Mouse (Mus musculus): ENCODE data around the gene Gm28036. TPM values are rescaled to one million over a fixed set of nuclear protein-coding genes. Genes with fewer than 3 reads are reported as not detected.

The Gm28036 gene
- total RNA-seq, 1 experiment from 2014 or later, result 34.1 TPM

Other genes with a start within 250 kb of the Gm28036 start
- 20.6 and 23.1 TPM in 2 replicates for gene Uqcc1, start 196.8 kb downstream of the Gm28036 start, total RNA-seq (2017)
- not detected in 2 replicates for gene Gm15557, start 186.4 kb downstream of the Gm28036 start, total RNA-seq (2017)
- not detected in 2 replicates for gene Gdf5, start 181.7 kb downstream of the Gm28036 start, total RNA-seq (2017)
- 66.2 and 69.1 TPM in 2 replicates for gene Cep250, start 170.6 kb downstream of the Gm28036 start, total RNA-seq (2017)
- gene 6430550D23Rik, start 119.1 kb downstream of the Gm28036 start, total RNA-seq (2017), result 1.1 and 1.4 TPM in 2 replicates
- gene Ergic3, start 119.0 kb downstream of the Gm28036 start, total RNA-seq (2017), result 61.0 and 68.6 TPM in 2 replicates
- not detected in 2 replicates for gene Fer1l4, start 74.1 kb downstream of the Gm28036 start, total RNA-seq (2017)
- gene Spag4, start 61.9 kb downstream of the Gm28036 start, total RNA-seq (2017), result 0.37 and 1.4 TPM in 2 replicates
- gene Cpne1, start 15.1 kb downstream of the Gm28036 start, total RNA-seq (2017), result 111 and 113 TPM in 2 replicates
- 22.5 and 29.3 TPM in 2 replicates for gene Rbm12, start 15.1 kb downstream of the Gm28036 start, total RNA-seq (2017)
- gene Romo1, start 16.9 kb upstream of the Gm28036 start, total RNA-seq (2017), result 5.5 and 13.5 TPM in 2 replicates
- gene Nfs1, start 17.1 kb upstream of the Gm28036 start, total RNA-seq (2017), result 22.2 and 26.5 TPM in 2 replicates
- 1,446 and 1,484 TPM in 2 replicates for gene Rbm39, start 53.1 kb upstream of the Gm28036 start, total RNA-seq (2017)
- gene Phf20, start 69.4 kb upstream of the Gm28036 start, total RNA-seq (2017), result 42.7 and 80.4 TPM in 2 replicates
- gene Cnbd2, start 185.2 kb upstream of the Gm28036 start, total RNA-seq (2017), result 18.7 and 37.0 TPM in 2 replicates
- 55.2 and 82.9 TPM in 2 replicates for gene Scand1, start 185.6 kb upstream of the Gm28036 start, total RNA-seq (2017)